Mouse (Mus musculus) liver, embryonic 14 days (tissue): ENCODE data around the gene Sds. TPM values are rescaled to one million over a fixed set of nuclear protein-coding genes. Genes with fewer than 3 reads are reported as not detected.

Experiments
- polyA plus RNA-seq: library from polyadenylated mRNA; depleted of rRNA; stranded (reverse); fragments of >200 nt; gene quantifications from 2 replicates; pipeline ENCODE4 v1.2.3, GENCODE M21; 2012; rRNA removed

Sds gene
- polyA plus RNA-seq = 0.25 and 0.36 TPM in 2 replicates

GRCm38 (mm10) chr5:120476296-120476695 is at the start of gene Sds:
Gene Sds, plus strand, starts transcription at chr5:120476526.

GRCm38 (mm10) chr5:120431649-120432485 is 44.5 kb upstream of the Sds start, which contains the start of gene Lhx5:
Gene Lhx5, plus strand, starts transcription at chr5:120431699.

GRCm38 (mm10) chr5:120472770-120473169 is 3.6 kb upstream of the Sds start, which contains the start of gene Sdsl:
Gene Sdsl, minus strand, starts transcription at chr5:120472810.

GRCm38 (mm10) chr5:120503144-120503795 is 26.9 kb downstream of the Sds start, which contains the start of gene Plbd2:
Gene Plbd2, minus strand, starts transcription at chr5:120503625.

GRCm38 (mm10) chr5:120510982-120511642 is 34.8 kb downstream of the Sds start, which contains the start of gene Slc8b1:
Gene Slc8b1, plus strand, starts transcription at chr5:120511168.

Other genes starting within 250 kb of the Sds start
- not detected in 2 replicates for gene Lhx5, start 44.8 kb upstream of the Sds start, polyA plus RNA-seq
- gene Sdsl, start 3.7 kb upstream of the Sds start, polyA plus RNA-seq = 0.88 and 0.89 TPM in 2 replicates
- gene Plbd2, start 27.1 kb downstream of the Sds start, polyA plus RNA-seq = 3.5 and 4.3 TPM in 2 replicates
- gene Slc8b1, start 34.6 kb downstream of the Sds start, polyA plus RNA-seq = 4.6 and 5.9 TPM in 2 replicates
- gene Tpcn1, start 112.1 kb downstream of the Sds start, polyA plus RNA-seq = 15.0 and 18.2 TPM in 2 replicates
- gene Iqcd, start 112.5 kb downstream of the Sds start, polyA plus RNA-seq = 2.0 and 2.3 TPM in 2 replicates
- gene Rita1, start 136.1 kb downstream of the Sds start, polyA plus RNA-seq = 4.2 and 5.6 TPM in 2 replicates
- gene Ddx54, start 136.2 kb downstream of the Sds start, polyA plus RNA-seq = 12.0 and 12.6 TPM in 2 replicates
- not detected in 2 replicates for gene Cfap73, start 157.7 kb downstream of the Sds start, polyA plus RNA-seq
- 0.07 and 0.08 TPM in 2 replicates for gene Rasal1, start 172.3 kb downstream of the Sds start, polyA plus RNA-seq
- 0.03 and 0.15 TPM in 2 replicates for gene Dtx1, start 235.4 kb downstream of the Sds start, polyA plus RNA-seq